Mouse (Mus musculus) intestine, embryonic 14.5 days (tissue): ENCODE measurements around the gene St3gal4. TPM values are rescaled to one million over a fixed set of nuclear protein-coding genes. Genes with fewer than 3 reads are reported as not detected.

Experiments used
- ATAC-seq: fragments of 200-750 bp; cut with Nextera tagmentation; replicated peaks from 2 replicates; pipeline ENCODE4 v1.8.0; 2017; ENCODE audit warnings: low read depth, moderate number of reproducible peaks, moderate TSS enrichment, moderate library complexity; ENCODE audit not compliant: low FRiP score, low TSS enrichment
- DNase-seq: peaks from one replicate; pipeline ENCODE4 v3.0.0-alpha.2; 2018; ENCODE audit warnings: low spot score
- H3K27ac ChIP-seq: fragments of 300-500 bp; sonication (generic); 2 replicates; pipeline ENCODE4 v1.5.1; 2014; ENCODE audit warnings: low read depth, mild to moderate bottlenecking, control low read depth
- H3K27me3 ChIP-seq: fragments of 300-500 bp; sonication (generic); replicated peaks from 2 replicates; pipeline ENCODE4 v1.6.1; 2014; ENCODE audit warnings: low read length, control low read depth; ENCODE audit not compliant: control insufficient read depth, insufficient read depth
- H3K36me3 ChIP-seq: fragments of 300-500 bp; sonication (generic); 2 replicates; pipeline ENCODE4 v1.6.1; 2014; ENCODE audit warnings: low read length, control low read depth; ENCODE audit not compliant: control insufficient read depth, insufficient read depth
- H3K4me1 ChIP-seq: fragments of 300-500 bp; sonication (generic); replicated peaks from 2 replicates; pipeline ENCODE4 v1.6.1; 2014; ENCODE audit warnings: low read length, control low read depth, mixed read lengths; ENCODE audit not compliant: control insufficient read depth, insufficient read depth
- H3K4me2 ChIP-seq: fragments of 300-500 bp; sonication (generic); 2 replicates; pipeline ENCODE4 v1.6.1; 2014; ENCODE audit warnings: low read length
- H3K4me3 ChIP-seq: fragments of 300-500 bp; sonication (generic); 2 replicates; pipeline ENCODE4 v1.5.1; 2014; ENCODE audit warnings: low read depth, low read length, control low read depth, mixed read lengths
- H3K9ac ChIP-seq: fragments of 300-500 bp; sonication (generic); 2 replicates; pipeline ENCODE4 v1.6.1; 2014; ENCODE audit warnings: mild to moderate bottlenecking, low read length
- H3K9me3 ChIP-seq: fragments of 300-500 bp; sonication (generic); 2 replicates; pipeline ENCODE4 v1.6.1; 2016; ENCODE audit warnings: low read length, control low read depth; ENCODE audit not compliant: control insufficient read depth
- WGBS: fragments of 180-500 bp; shearing (Covaris S2); extraction: QIAGEN DNeasy Blood & Tissue Kit; methylation state at CpG from one replicate; pipeline ENCODE4 v1.1.7; 2014; 5-methylcytosine and 5-hydroxymethylcytosine counted together
- polyA plus RNA-seq: library from polyadenylated mRNA; unstranded; fragments of >200 nt; fragmentation: Nextera tagmentation; extraction: Ambion mirVana; gene quantifications from 2 replicates; pipeline ENCODE4 v1.2.1, GENCODE M21; 2014

Gene St3gal4
- polyA plus RNA-seq, 1 experiment from 2014 or later: 34.1 TPM

GRCm38 (mm10) chr9:35044458-35044857, 74.6 kb downstream of the St3gal4 start:
- H3K4me1 ChIP-seq: peaks cover 14% of the 10 kb centered on the region
- no peaks in the 10 kb centered on the region for H3K27me3 ChIP-seq
- peak overlapping the region; percentile 60 for H3K27ac ChIP-seq
- H3K9me3 ChIP-seq: no peaks in the 10 kb centered on the region
- peaks cover 11% of the 10 kb centered on the region for H3K36me3 ChIP-seq
- no peak overlapping the region for H3K9ac ChIP-seq
- ATAC-seq: 0 out of 2 replicates have a peak, but pooled peaks have one; percentile 21
- WGBS: 12% methylated on average over 15 of the region's 15 CpGs
- peak; percentile 69 for DNase-seq
- 0 out of 2 replicates have a peak overlapping the region, but pooled peaks have one; percentile 3 for H3K4me2 ChIP-seq
- no peak overlapping the region for H3K4me3 ChIP-seq

GRCm38 (mm10) chr9:35043619-35044018, 75.4 kb downstream of the St3gal4 start:
- DNase-seq: no peak

GRCm38 (mm10) chr9:35041493-35041892, 77.6 kb downstream of the St3gal4 start:
- 0 out of 2 replicates have a peak, but pooled peaks cover 3% of the 10 kb centered on the region for H3K9me3 ChIP-seq
- 75% methylated on average over 5 of the region's 5 CpGs for WGBS
- no peak overlapping the region for H3K4me2 ChIP-seq
- no peak overlapping the region for H3K4me3 ChIP-seq
- DNase-seq (no peak), ATAC-seq (no peak)
- no peak overlapping the region for H3K9ac ChIP-seq
- peaks cover 14% of the 10 kb centered on the region for H3K4me1 ChIP-seq
- no peak overlapping the region for H3K27ac ChIP-seq
- no peaks in the 10 kb centered on the region for H3K27me3 ChIP-seq
- H3K36me3 ChIP-seq: no peaks in the 10 kb centered on the region

More at GRCm38 (mm10) chr9:35043619-35044018, 75.4 kb downstream of the St3gal4 start:
- Histone ChIP-seq H3K4me2 (no peak overlapping the region), H3K4me1 (peaks cover 14% of the 10 kb centered on the region), H3K27me3 (no peaks in the 10 kb centered on the region), H3K36me3 (peaks cover 11% of the 10 kb centered on the region), H3K9ac (no peak overlapping the region), H3K4me3 (no peak overlapping the region), H3K27ac (0 out of 2 replicates have a peak overlapping the region, but pooled peaks have one; percentile 60), H3K9me3 (no peaks in the 10 kb centered on the region)
- WGBS: 69% methylated on average over 7 of the region's 7 CpGs
- ATAC-seq: no peak

GRCm38 (mm10) chr9:35039846-35040245, 79.2 kb downstream of the St3gal4 start:
- Histone ChIP-seq H3K9me3 (0 out of 2 replicates have a peak, but pooled peaks cover 3% of the 10 kb centered on the region), H3K4me2 (no peak overlapping the region), H3K27ac (no peak overlapping the region), H3K27me3 (no peaks in the 10 kb centered on the region), H3K4me3 (no peak overlapping the region), H3K9ac (no peak overlapping the region), H3K4me1 (peaks cover 9% of the 10 kb centered on the region), H3K36me3 (no peaks in the 10 kb centered on the region)
- ATAC-seq (no peak), DNase-seq (no peak)
- 61% methylated on average over 5 of the region's 5 CpGs for WGBS

- Histone ChIP-seq H3K36me3 (no peaks in the 10 kb centered on the region), H3K27me3 (no peaks in the 10 kb centered on the region), H3K4me2 (no peak overlapping the region), H3K4me3 (no peak overlapping the region), H3K9me3 (0 out of 2 replicates have a peak, but pooled peaks cover 3% of the 10 kb centered on the region), H3K27ac (peak overlapping the region; percentile 3; the same call in 1 of the 2 replicates), H3K9ac (no peak overlapping the region), H3K4me1 (peaks cover under 1% of the 10 kb centered on the region; the same call in 1 of the 2 replicates)
- ATAC-seq (no peak), DNase-seq (no peak)
- 73% methylated on average over 7 of the region's 7 CpGs for WGBS
These were observed 80.0 kb downstream of the St3gal4 start for GRCm38 (mm10) chr9:35038922-35039586.

- no peaks in the 10 kb centered on the region for H3K27me3 ChIP-seq
- H3K27ac ChIP-seq: no peak overlapping the region
- H3K4me3 ChIP-seq: no peak overlapping the region
- H3K9ac ChIP-seq: no peak overlapping the region
- no peak overlapping the region for H3K4me2 ChIP-seq
- H3K4me1 ChIP-seq: no peaks in the 10 kb centered on the region
- H3K36me3 ChIP-seq: no peaks in the 10 kb centered on the region
- 0 out of 2 replicates have a peak, but pooled peaks cover 3% of the 10 kb centered on the region for H3K9me3 ChIP-seq
- WGBS: 42% methylated on average over 14 of the region's 14 CpGs
- ATAC-seq (no peak), DNase-seq (no peak)
These were observed 84.0 kb downstream of the St3gal4 start for GRCm38 (mm10) chr9:35035074-35035473.

GRCm38 (mm10) chr9:35032457-35032856, 86.6 kb downstream of the St3gal4 start:
- H3K27me3 ChIP-seq: no peaks in the 10 kb centered on the region
- ATAC-seq (no peak), DNase-seq (no peak)
- H3K36me3 ChIP-seq: no peaks in the 10 kb centered on the region
- no peak overlapping the region for H3K4me2 ChIP-seq
- no peak overlapping the region for H3K4me3 ChIP-seq
- no peak overlapping the region for H3K9ac ChIP-seq
- no peak overlapping the region for H3K27ac ChIP-seq
- H3K4me1 ChIP-seq: no peaks in the 10 kb centered on the region
- H3K9me3 ChIP-seq: 0 out of 2 replicates have a peak, but pooled peaks cover 3% of the 10 kb centered on the region
- 80% methylated on average over 6 of the region's 6 CpGs for WGBS

GRCm38 (mm10) chr9:35030823-35031222, 88.2 kb downstream of the St3gal4 start:
- no peaks in the 10 kb centered on the region for H3K9me3 ChIP-seq
- H3K36me3 ChIP-seq: no peaks in the 10 kb centered on the region
- no peak overlapping the region for H3K4me2 ChIP-seq
- no peak overlapping the region for H3K9ac ChIP-seq
- H3K27ac ChIP-seq: no peak overlapping the region
- no peaks in the 10 kb centered on the region; the same call in 1 of the 2 replicates for H3K27me3 ChIP-seq
- no peaks in the 10 kb centered on the region for H3K4me1 ChIP-seq
- 68% methylated on average over 5 of the region's 5 CpGs for WGBS
- ATAC-seq: no peak
- no peak for DNase-seq
- no peak overlapping the region for H3K4me3 ChIP-seq
